Mouse (Mus musculus) heart, postnatal 10 days (tissue): Measurements from ENCODE around the gene Fam240a. TPM values are rescaled to one million over a fixed set of nuclear protein-coding genes. Genes with fewer than 3 reads are reported as not detected.
A peak's percentile ranks its signal among the peaks of the same experiment; 100 is the strongest.

Source experiments
- DNase-seq, 2 experiments: peaks; one replicate each; pipeline ENCODE4 v3.0.0; 2021
- intact Hi-C: fragments of 180-260 bp; cut with DNase I; formaldehyde crosslinking; loops from one replicate; pipeline ENCODE4 v1.15.1; 2025
- total RNA-seq, 2 experiments: library from RNA; stranded (reverse); gene quantifications; 2 replicates each; pipeline ENCODE4 v1.2.3; 2021

Fam240a gene
- total RNA-seq, 2 experiments from 2014 or later: not detected

- DNase-seq: no peak
- intact Hi-C loops: no loop called here
These were observed 17.1 kb downstream of the Fam240a start for GRCm38 (mm10) chr9:110899451-110900008.

GRCm38 (mm10) chr9:110896595-110896994 lies 20.1 kb downstream of the Fam240a start:
- intact Hi-C loops: no loop called here
- no peak for DNase-seq

- intact Hi-C loops: no loop called here
These were observed 20.7 kb downstream of the Fam240a start for GRCm38 (mm10) chr9:110895994-110896393.

GRCm38 (mm10) chr9:110895507-110895906 lies 21.2 kb downstream of the Fam240a start:
- intact Hi-C loops: no loop called here
- DNase-seq: no peak

More at GRCm38 (mm10) chr9:110895994-110896393, 20.7 kb downstream of the Fam240a start:
- DNase-seq: no peak

GRCm38 (mm10) chr9:110893429-110893828 lies 23.2 kb downstream of the Fam240a start:
- intact Hi-C loops: no loop called here

GRCm38 (mm10) chr9:110892552-110892951 lies 24.1 kb downstream of the Fam240a start:
- no peak for DNase-seq
- intact Hi-C loops: no loop called here

More at GRCm38 (mm10) chr9:110893429-110893828, 23.2 kb downstream of the Fam240a start:
- no peak for DNase-seq

GRCm38 (mm10) chr9:110891077-110891828 lies 25.4 kb downstream of the Fam240a start:
- intact Hi-C loops: no loop called here
- no peak for DNase-seq

- DNase-seq: no peak
- intact Hi-C loops: no loop called here
These were observed 26.5 kb downstream of the Fam240a start for GRCm38 (mm10) chr9:110890026-110890783.

- intact Hi-C loops: no loop called here
- no peak for DNase-seq
These were observed 27.7 kb downstream of the Fam240a start for GRCm38 (mm10) chr9:110888935-110889334.

- intact Hi-C loops: no loop called here
- no peak for DNase-seq
These were observed 29.0 kb downstream of the Fam240a start for GRCm38 (mm10) chr9:110887388-110888303.

- intact Hi-C loops: loop anchor here (2.0 kb wide), 1 partner anchor 39 kb away; no protein-coding TSS in a partner anchor
- no peak for DNase-seq
These were observed 34.7 kb downstream of the Fam240a start for GRCm38 (mm10) chr9:110881953-110882352.

- no peak for DNase-seq
- intact Hi-C loops: no loop called here
These were observed 35.9 kb downstream of the Fam240a start for GRCm38 (mm10) chr9:110880772-110881171.

GRCm38 (mm10) chr9:110879998-110880561 lies 36.6 kb downstream of the Fam240a start, which contains the start of gene Tmie:
Tmie (minus strand) TSS chr9:110880113.
- DNase-seq: peak; percentile 82 to 83
- intact Hi-C loops: loop anchor here (2.0 kb wide), 1 partner anchor 75 kb away; no protein-coding TSS in a partner anchor

- intact Hi-C loops: loop anchor here (2.0 kb wide), 1 partner anchor 75 kb away; no protein-coding TSS in a partner anchor
- peak; percentile 54 to 60 for DNase-seq
These were observed 37.3 kb downstream of the Fam240a start, which contains the start of gene Als2cl for GRCm38 (mm10) chr9:110879191-110879920. Als2cl (plus strand) TSS chr9:110879870.

GRCm38 (mm10) chr9:110877888-110878287 lies 38.8 kb downstream of the Fam240a start:
- peak; percentile 91 to 94 for DNase-seq
- intact Hi-C loops: loop anchor here (2.0 kb wide), 1 partner anchor 77 kb away; no protein-coding TSS in a partner anchor

- intact Hi-C loops: no loop called here
- no peak for DNase-seq
These were observed 39.3 kb downstream of the Fam240a start for GRCm38 (mm10) chr9:110877353-110877752.

GRCm38 (mm10) chr9:110875288-110875695 lies 41.4 kb downstream of the Fam240a start:
- intact Hi-C loops: no loop called here

GRCm38 (mm10) chr9:110874660-110875191 lies 41.9 kb downstream of the Fam240a start:
- intact Hi-C loops: loop anchor here (5.0 kb wide), 3 partner anchors 68 to 232 kb away; no protein-coding TSS in a partner anchor
- no peak for DNase-seq

More at GRCm38 (mm10) chr9:110875288-110875695, 41.4 kb downstream of the Fam240a start:
- no peak for DNase-seq
